Mouse (Mus musculus): ENCODE measurements around the gene Irx5. TPM values are rescaled to one million over a fixed set of nuclear protein-coding genes. Genes with fewer than 3 reads are reported as not detected.

Irx5 gene
- polyA plus RNA-seq (2014; fragmentation: Illumina TruSeq; extraction: RNeasy Lipid Tissue Mini Kit (QIAGEN cat#74804); ENCODE audit: low read depth, low replicate concordance), result not detected

DNA sequence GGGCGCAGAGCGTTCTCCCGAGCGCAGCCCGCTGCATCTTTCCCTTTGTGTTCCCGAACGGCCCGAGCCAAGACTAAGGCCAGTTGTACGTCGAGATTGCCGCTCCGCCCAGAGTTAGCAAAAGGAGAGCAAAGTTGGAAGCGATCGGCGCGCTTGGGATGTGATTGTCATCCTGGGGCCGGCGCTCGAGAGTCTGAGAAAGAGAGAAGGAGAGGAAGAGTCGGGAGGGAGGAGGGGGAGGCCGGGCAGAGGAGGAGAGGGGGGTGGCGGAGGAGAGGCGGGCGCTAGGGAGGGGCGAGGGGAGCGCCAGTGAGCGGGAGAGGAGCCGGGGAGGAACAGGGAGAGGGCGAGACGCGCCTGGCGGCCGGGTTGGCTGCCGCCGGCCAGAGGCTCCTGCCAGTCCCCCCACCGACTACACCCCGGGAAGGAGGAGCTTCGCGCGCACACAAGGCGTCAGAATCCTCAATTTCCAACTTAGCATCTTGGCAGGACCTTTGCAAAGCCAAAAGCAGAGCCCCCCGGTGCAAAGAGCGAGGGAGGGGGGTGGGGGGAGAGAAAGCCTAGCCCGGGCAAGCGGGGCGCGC, at the start of gene Irx5:
Gene Irx5 (plus strand): TSS at position 228 of the 584 bp plus-strand sequence.

